Mouse (Mus musculus): ENCODE results near the gene Exoc1.

Exoc1 gene

GRCm38 (mm10) chr5:76529040-76529703, at the start of gene Exoc1:
Exoc1 (plus strand) TSS chr5:76529311.
- peak; percentile 94 for DNase-seq

GRCm38 (mm10) chr5:76483811-76484210, 45.3 kb upstream of the Exoc1 start, which contains the start of gene Gm7271:
Gm7271 (plus strand) TSS chr5:76484040.
- DNase-seq, result no peak

GRCm38 (mm10) chr5:76495126-76495525, 34.0 kb upstream of the Exoc1 start:
- DNase-seq, result no peak

GRCm38 (mm10) chr5:76522446-76522845, 6.7 kb upstream of the Exoc1 start:
- DNase-seq, result no peak

DNA sequence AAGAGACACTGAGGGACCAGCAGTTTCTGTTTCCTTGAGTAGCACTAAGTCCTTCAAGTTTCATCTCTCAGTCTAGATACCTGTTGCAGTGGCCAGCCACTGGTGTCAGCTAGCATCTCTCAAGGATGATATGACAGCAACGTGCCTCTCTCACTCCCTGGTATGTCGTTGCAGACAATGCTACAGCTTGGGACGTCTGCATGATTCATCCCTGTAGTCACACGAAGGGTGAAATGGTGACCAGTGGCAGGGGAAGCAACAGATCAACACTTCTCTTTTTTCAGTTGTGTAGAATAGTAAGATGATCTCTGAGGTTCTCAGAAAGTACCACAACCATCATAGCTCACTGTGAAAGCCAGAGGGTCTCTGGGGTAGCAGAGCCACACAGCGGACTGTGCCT, 4.5 kb upstream of the Exoc1 start:
- no peak for DNase-seq

GRCm38 (mm10) chr5:76525066-76525465, 4.0 kb upstream of the Exoc1 start:
- DNase-seq, result no peak

DNA sequence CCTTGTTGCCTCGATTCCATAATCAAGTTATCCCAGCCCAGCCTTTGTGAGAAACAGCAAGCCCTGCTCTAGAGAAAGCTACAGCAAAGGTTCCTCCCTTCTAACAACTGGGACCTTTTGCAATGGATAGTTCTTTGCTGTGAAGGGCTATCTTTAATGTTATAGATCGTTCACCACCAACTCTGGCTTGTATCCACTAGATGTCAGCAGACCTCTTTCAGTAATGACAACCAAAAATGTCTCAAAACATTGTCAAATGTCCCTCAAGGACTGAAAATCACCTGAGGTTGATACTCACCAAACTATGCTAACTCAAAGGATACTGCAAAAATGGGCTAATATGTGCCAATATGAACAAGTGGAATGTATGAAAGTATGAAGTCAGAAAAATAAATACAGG, 3.3 kb upstream of the Exoc1 start:
- DNase-seq, result no peak

- no peak for DNase-seq
Measured at GRCm38 (mm10) chr5:76529704-76530066, 574 bp downstream of the Exoc1 start.

- no peak for DNase-seq
Measured at GRCm38 (mm10) chr5:76533186-76533585, 4.1 kb downstream of the Exoc1 start.

GRCm38 (mm10) chr5:76536231-76536630, 7.1 kb downstream of the Exoc1 start:
- DNase-seq, result no peak

- no peak for DNase-seq
Measured at GRCm38 (mm10) chr5:76537578-76537977, 8.5 kb downstream of the Exoc1 start.

DNA sequence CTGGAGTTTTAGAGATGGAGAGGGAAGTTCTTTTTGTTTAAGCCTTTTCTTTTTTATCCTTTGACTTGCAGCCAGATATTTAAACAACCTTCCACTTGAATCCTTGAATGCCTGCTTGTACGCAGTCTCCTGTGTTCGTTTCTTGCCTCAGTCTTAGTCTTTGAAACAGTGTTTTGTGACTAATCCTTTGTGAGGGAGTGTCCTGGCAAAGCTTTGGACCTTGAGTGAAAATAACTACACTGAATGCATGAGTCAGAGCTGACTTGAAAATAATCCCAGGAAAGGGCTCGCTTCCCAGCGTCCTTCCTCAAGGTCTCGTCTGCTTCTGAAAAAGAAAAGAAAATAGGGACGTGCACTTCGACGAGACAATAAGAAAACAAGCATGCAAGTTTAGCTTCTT, 11.1 kb downstream of the Exoc1 start:
- no peak for DNase-seq

DNA sequence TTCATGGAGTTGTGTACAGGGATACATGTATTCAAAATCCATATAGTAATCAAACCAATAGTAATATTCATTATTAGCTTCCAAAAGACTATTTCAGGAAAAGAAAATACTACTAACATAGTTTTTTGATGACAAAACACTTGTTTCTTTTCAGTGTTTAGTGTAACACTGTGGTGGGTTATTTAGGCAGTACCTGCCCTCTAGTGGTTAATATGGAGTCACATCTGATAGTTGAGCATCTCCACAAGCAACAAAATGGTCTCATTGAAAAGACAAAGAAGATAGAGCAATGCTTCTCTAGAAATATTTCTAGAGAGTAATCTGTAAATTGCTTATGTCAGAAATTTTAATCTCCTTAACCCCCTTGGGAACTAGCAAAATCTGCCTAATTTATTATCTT, 11.7 kb downstream of the Exoc1 start:
- DNase-seq, result no peak

- DNase-seq, result no peak
Measured at GRCm38 (mm10) chr5:76543200-76543599, 14.1 kb downstream of the Exoc1 start.

- no peak for DNase-seq
Measured at GRCm38 (mm10) chr5:76550426-76550825, 21.3 kb downstream of the Exoc1 start.

DNA sequence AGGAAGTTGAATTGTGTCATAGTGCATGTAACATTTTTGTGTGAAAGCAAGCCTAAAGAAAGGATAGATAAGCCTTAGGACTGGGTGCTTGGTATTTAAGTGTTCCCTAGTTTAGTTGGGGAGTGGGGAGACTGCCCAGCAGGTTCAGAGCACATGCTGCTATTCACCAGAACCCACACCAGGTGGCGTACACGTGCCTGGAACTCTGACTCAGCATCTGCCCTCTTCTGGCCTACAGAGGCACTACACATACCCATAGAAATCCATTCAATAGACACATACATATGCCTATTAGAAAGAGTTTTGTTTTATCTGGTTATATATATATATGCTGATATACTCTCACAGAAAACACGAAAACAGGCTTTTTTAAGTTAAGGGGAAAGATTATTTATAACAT, 36.2 kb downstream of the Exoc1 start:
- peak; percentile 49 for DNase-seq

GRCm38 (mm10) chr5:76574251-76574650, 45.1 kb downstream of the Exoc1 start:
- no peak for DNase-seq

DNA sequence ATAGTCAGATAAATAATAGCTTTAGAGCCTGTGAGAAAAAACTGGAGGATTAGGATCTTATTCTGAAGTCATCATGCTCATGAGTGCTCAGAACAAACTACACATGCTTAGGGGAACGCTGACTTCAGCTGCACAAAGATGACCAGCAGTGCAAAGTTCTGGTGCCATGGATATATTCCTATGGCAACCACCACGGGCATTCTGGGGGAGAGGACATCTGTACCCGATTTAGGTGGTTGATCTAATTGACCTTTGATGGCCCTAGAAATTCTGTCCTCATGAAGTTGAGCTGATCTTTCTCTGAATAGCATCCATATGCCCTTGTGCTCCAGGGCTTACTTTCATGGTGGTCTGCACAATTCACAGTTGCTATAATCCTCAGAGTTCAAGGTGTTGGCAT, 47.9 kb downstream of the Exoc1 start:
- no peak for DNase-seq

- no peak for DNase-seq
Measured at GRCm38 (mm10) chr5:76585378-76585777, 56.3 kb downstream of the Exoc1 start.

DNA sequence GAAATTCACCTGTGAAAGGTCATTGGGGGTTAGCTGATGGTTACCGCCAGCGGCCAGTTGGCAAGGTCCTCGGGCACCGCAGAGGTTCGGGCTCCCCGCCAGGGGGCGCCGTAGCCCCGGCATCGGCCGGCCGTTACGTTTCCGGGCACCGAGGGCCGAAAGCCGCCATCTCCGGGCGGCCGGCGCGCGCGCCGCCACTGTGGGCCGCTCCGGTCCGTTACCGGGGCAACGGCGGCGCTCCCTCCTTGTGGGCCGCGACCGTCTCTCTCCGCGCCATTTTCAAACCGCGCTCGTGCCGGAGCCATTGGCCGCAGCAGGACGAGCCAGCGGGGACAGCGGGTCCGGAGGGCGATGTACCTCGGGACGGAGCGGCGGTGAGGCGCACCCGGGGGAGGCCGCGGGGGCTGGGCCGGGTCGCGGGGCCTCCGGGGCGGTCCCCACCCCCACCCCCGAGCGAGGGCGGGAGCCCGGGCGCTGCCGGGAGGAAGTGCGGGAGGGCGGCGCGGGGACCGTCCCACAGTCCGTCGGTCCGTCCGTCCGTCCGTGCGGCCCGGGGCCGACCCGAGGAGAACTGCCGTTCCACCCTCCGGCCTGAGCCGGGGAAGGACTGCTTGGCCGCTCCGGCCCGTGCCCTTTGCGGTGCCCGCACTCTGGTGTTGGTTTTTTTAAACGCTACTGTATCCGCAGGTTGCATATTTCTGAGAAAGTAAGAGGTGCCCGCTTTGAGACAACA, 59.6 kb downstream of the Exoc1 start, which contains the start of gene Cep135:
TSS of gene Cep135 (plus strand) at position 148 of the 733 bp plus-strand sequence.
- peak; percentile 90 for DNase-seq

- no peak for DNase-seq
Measured at GRCm38 (mm10) chr5:76589311-76589710, 60.2 kb downstream of the Exoc1 start.

DNA sequence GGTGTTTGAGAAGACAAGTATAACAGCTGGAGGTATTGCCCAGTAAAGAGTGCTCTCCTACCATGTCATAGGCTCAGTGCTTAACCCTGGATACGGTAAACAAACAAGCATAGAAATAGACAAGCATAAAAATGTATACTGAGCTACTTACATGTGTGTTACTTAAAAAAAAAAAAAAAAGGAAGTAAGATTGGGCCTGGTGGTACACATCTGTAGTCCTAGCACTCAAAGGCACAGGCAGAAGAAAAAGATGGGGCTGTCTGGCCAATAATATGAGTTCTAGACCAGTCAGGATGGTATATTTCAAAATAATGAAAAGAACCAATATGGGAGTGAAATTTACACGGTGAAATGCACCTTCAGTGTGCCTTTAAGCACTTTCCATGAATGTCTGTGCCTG, 60.9 kb downstream of the Exoc1 start:
- no peak for DNase-seq

GRCm38 (mm10) chr5:76591885-76592284, 62.8 kb downstream of the Exoc1 start:
- no peak for DNase-seq

GRCm38 (mm10) chr5:76609702-76610370, 80.7 kb downstream of the Exoc1 start:
- DNase-seq, result no peak
